Mouse (Mus musculus) stomach, postnatal 0 days (tissue): ENCODE measurements around the gene Cacna2d3. TPM values are rescaled to one million over a fixed set of nuclear protein-coding genes. Genes with fewer than 3 reads are reported as not detected.

Source experiments
- ATAC-seq: fragments of 200-750 bp; cut with Nextera tagmentation; 2 replicates; pipeline ENCODE4 v1.8.0; 2017; ENCODE audit not compliant: low FRiP score, low TSS enrichment
- DNase-seq: peaks from one replicate; pipeline ENCODE4 v3.0.0-alpha.2; 2016; ENCODE audit warnings: low spot score
- H3K27ac ChIP-seq: fragments of 300-500 bp; sonication (generic); replicated peaks from 2 replicates; pipeline ENCODE4 v1.5.1; 2014; ENCODE audit warnings: mild to moderate bottlenecking, control low read depth
- H3K27me3 ChIP-seq: fragments of 300-500 bp; sonication (generic); 2 replicates; pipeline ENCODE4 v1.6.1; 2014; ENCODE audit warnings: low read length; ENCODE audit not compliant: control insufficient read depth, insufficient read depth
- H3K36me3 ChIP-seq: fragments of 300-500 bp; sonication (generic); 2 replicates; pipeline ENCODE4 v1.6.1; 2014; ENCODE audit warnings: low read length, mixed read lengths; ENCODE audit not compliant: control insufficient read depth, insufficient read depth
- H3K4me1 ChIP-seq: fragments of 300-500 bp; sonication (generic); replicated peaks from 2 replicates; pipeline ENCODE4 v1.6.1; 2014; ENCODE audit warnings: antibody characterized with exemption; ENCODE audit not compliant: control insufficient read depth, insufficient read depth
- H3K4me2 ChIP-seq: fragments of 300-500 bp; sonication (generic); replicated peaks from 2 replicates; pipeline ENCODE4 v1.6.1; 2014; ENCODE audit warnings: low read depth, mild to moderate bottlenecking, control low read depth, moderate library complexity
- H3K4me3 ChIP-seq: fragments of 300-500 bp; sonication (generic); 2 replicates; pipeline ENCODE4 v1.5.1; 2014; ENCODE audit warnings: low read depth, low read length, control low read depth
- H3K9ac ChIP-seq: fragments of 300-500 bp; sonication (generic); 2 replicates; pipeline ENCODE4 v1.6.1; 2014; ENCODE audit warnings: mild to moderate bottlenecking, low read length, control low read depth, mixed read lengths
- H3K9me3 ChIP-seq: fragments of 300-500 bp; sonication (generic); 2 replicates; pipeline ENCODE4 v1.6.1; 2016; ENCODE audit warnings: low read length; ENCODE audit not compliant: control insufficient read depth
- CTCF ChIP-seq: IDR thresholded peaks from 2 replicates; pipeline ENCODE4 v1.5.1; 2016; ENCODE audit warnings: antibody characterized with exemption, low read depth, mild to moderate bottlenecking, moderate library complexity
- EP300 ChIP-seq: optimal IDR thresholded peaks from 2 replicates; pipeline ENCODE3; 2016; ENCODE audit warnings: antibody characterized with exemption
- WGBS: fragments of 180-500 bp; shearing (Covaris S2); extraction: QIAGEN DNeasy Blood & Tissue Kit; methylation state at CpG from one replicate; pipeline ENCODE4 v1.1.7; 2014; 5-methylcytosine and 5-hydroxymethylcytosine counted together
- polyA plus RNA-seq: library from polyadenylated mRNA; unstranded; fragments of >200 nt; fragmentation: Nextera tagmentation; extraction: Ambion mirVana; gene quantifications from 2 replicates; pipeline ENCODE4 v1.2.1, GENCODE M21; 2015

Gene Cacna2d3
- polyA plus RNA-seq, 1 experiment from 2014 or later: 0.98 TPM

DNA sequence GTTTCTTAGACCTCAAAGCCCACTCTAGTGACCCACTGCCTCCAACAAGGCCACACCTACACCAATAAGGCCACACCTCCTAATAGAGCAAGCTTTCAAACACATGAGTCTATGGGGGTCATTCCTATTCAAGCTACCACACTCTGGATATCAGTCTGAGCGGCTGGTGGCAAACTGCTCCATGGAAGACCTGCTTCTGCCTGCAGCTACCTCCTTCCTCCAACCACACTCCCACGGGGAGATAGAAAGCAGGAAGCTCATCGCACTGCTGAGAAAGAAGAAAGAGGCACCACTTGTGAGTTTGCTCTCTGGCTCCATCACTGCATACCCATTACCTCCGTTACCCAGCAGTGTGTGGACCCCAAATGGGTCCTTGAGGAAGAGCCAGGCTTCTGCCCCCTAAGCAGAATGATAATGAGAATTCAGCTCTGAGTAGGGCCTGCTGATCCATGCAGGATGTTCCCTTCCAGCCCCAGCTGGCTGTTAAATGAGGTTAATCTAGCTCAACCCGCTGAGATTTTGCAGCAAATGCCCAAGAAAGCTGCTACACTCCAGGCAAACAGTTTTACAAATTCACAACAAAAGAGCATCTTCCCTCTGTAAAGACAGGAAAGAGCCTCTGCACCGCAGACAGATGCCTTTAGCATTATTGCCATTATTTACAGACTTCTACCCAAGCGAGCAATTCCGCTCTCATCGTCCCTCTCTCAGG lies 397.8 kb downstream of the Cacna2d3 start:
- no peaks in the 10 kb centered on the region for H3K4me1 ChIP-seq
- DNase-seq (no peak), ATAC-seq (no peak)
- WGBS: 83% methylated on average over 9 of the region's 9 CpGs
- no peak overlapping the region for H3K27ac ChIP-seq
- H3K27me3 ChIP-seq: no peaks in the 10 kb centered on the region
- no peak overlapping the region for H3K4me2 ChIP-seq
- TF ChIP-seq EP300: no peak
- TF ChIP-seq CTCF: no peak
- no peak overlapping the region for H3K4me3 ChIP-seq
- no peaks in the 10 kb centered on the region for H3K9me3 ChIP-seq
- H3K9ac ChIP-seq: no peak overlapping the region
- no peaks in the 10 kb centered on the region for H3K36me3 ChIP-seq

DNA sequence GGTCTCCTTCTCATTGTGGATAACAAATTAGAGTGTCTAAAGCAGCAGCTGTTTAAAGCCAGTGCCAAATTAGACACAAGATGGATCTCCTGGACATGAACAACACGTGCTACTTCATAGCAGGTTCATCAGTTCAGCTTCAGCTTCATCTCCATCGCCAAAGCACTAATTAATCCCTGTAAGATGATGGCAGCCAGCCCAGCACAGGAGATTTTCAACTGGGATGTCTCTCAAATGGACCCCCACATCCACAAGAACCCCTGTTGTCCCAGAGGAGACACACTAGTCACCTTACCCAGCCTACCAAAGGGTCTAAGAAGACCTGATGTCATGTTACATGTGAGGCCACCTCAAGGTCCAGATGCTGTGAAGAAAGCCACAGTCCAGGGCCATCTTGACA lies 408.2 kb downstream of the Cacna2d3 start:
- no peaks in the 10 kb centered on the region for H3K36me3 ChIP-seq
- H3K4me2 ChIP-seq: no peak overlapping the region
- no peaks in the 10 kb centered on the region for H3K4me1 ChIP-seq
- no peak overlapping the region for H3K27ac ChIP-seq
- 44% methylated on average over 2 of the region's 2 CpGs for WGBS
- no peak for DNase-seq
- no peaks in the 10 kb centered on the region for H3K9me3 ChIP-seq
- H3K27me3 ChIP-seq: no peaks in the 10 kb centered on the region
- no peak for ATAC-seq
- no peak for TF ChIP-seq CTCF
- no peak for TF ChIP-seq EP300
- H3K9ac ChIP-seq: no peak overlapping the region
- H3K4me3 ChIP-seq: no peak overlapping the region

DNA sequence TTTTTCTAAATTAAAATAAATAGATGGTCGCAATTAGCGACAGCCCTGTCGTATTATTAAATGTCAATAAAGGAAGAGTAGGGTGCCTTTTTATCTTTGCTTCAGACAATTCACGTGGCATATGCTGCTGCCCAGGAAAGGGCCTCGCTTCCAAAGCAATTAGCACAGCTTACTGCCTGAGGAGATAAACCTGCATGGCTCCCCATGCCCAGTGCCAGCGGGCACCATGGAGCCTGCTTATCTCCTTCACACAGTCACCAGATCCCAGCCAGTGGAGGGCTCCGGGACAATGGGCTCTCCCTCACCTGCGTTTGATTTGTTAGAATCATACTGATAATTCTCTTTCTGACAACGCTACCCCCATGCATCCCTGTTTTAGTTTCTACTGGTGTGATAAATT lies 416.0 kb downstream of the Cacna2d3 start:
- ATAC-seq (no peak), DNase-seq (no peak)
- H3K27ac ChIP-seq: no peak overlapping the region
- H3K4me3 ChIP-seq: no peak overlapping the region
- H3K27me3 ChIP-seq: no peaks in the 10 kb centered on the region
- H3K4me2 ChIP-seq: no peak overlapping the region
- TF ChIP-seq EP300 (no peak), CTCF (no peak)
- no peaks in the 10 kb centered on the region for H3K36me3 ChIP-seq
- H3K4me1 ChIP-seq: no peaks in the 10 kb centered on the region
- no peak overlapping the region for H3K9ac ChIP-seq
- H3K9me3 ChIP-seq: no peaks in the 10 kb centered on the region
- 77% methylated on average over 9 of the region's 9 CpGs for WGBS

DNA sequence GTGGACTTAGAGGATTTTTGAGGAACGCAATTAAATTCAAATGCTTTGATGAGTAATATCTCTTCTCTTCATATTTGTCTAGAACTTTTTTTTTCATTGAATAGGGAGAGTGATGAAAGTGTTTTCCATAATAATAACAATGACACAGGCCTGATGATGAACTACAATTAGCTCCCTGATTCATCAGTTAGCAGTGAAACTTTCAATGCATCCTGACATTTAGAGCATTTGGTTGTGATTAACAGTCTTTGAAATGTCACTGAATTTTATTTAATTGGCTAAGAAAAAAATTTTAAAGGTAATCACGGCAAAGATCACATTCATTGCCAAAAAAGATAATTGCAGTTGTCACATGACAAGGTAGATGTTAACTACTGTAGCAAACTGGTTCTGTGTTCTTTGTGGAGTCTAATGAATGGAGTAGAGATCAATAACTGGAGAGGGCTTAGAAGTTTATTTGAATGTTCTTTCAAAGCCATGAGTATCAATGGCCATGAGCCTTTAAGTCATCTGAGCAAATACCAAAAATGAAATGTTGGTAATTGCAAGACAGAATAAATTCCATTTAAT lies 425.4 kb downstream of the Cacna2d3 start:
- no peaks in the 10 kb centered on the region for H3K9me3 ChIP-seq
- WGBS: 65% methylated on average over 2 of the region's 2 CpGs
- no peak overlapping the region for H3K4me3 ChIP-seq
- ATAC-seq (no peak), DNase-seq (no peak)
- H3K36me3 ChIP-seq: no peaks in the 10 kb centered on the region
- H3K9ac ChIP-seq: no peak overlapping the region
- no peak overlapping the region for H3K27ac ChIP-seq
- no peaks in the 10 kb centered on the region for H3K4me1 ChIP-seq
- no peak overlapping the region for H3K4me2 ChIP-seq
- TF ChIP-seq CTCF: no peak
- TF ChIP-seq EP300: no peak
- H3K27me3 ChIP-seq: no peaks in the 10 kb centered on the region

DNA sequence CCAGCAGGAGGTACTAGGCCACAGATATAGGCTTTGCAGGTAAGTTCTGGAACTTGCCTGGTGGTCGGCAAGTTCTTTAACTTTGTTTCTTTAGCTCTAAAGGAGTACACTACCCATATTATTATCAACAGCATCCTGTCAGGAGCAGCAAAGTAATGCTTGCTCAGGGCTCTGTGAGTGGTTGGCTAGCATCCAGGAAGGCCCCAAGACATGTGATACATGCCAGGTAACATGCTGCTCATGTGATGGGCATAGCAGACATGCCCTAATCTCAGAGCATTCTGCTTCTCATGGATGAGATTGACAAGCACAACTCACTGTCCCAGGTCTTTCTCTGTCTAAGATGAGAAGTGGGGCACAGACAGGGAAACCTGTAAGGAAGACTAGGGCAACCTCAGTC lies 442.8 kb downstream of the Cacna2d3 start:
- no peak for TF ChIP-seq EP300
- no peak for TF ChIP-seq CTCF
- Histone ChIP-seq H3K4me3 (no peak overlapping the region), H3K9me3 (no peaks in the 10 kb centered on the region), H3K9ac (no peak overlapping the region), H3K4me2 (no peak overlapping the region), H3K27ac (no peak overlapping the region), H3K36me3 (no peaks in the 10 kb centered on the region), H3K4me1 (no peaks in the 10 kb centered on the region), H3K27me3 (no peaks in the 10 kb centered on the region)
- ATAC-seq: no peak
- 80% methylated on average over 1 of the region's 1 CpGs for WGBS
- DNase-seq: no peak

DNA sequence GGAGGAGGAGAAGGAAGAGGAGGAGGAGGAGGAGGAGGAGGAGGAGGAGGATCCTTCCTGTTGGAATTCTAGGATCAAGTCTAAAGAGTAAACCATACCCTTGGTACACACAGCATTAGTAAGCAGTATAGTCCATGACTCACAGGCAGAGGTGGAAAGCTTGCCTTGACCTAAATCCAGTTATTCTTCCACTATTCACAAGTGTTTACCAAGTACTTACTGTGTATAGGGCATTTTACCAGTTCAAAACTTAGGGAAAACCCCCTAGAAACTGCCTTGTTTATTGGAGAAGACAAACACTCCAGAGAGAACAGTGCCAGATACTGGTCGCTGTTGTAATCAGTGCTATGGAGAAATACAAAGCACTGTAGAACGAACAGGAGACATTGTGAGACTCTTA lies 443.3 kb downstream of the Cacna2d3 start:
- TF ChIP-seq CTCF (no peak), EP300 (no peak)
- DNase-seq (no peak), ATAC-seq (no peak)
- no peaks in the 10 kb centered on the region for H3K36me3 ChIP-seq
- H3K27ac ChIP-seq: no peak overlapping the region
- H3K27me3 ChIP-seq: no peaks in the 10 kb centered on the region
- WGBS: 49% methylated on average over 2 of the region's 2 CpGs
- no peak overlapping the region for H3K4me2 ChIP-seq
- H3K9me3 ChIP-seq: no peaks in the 10 kb centered on the region
- no peak overlapping the region for H3K4me3 ChIP-seq
- no peaks in the 10 kb centered on the region for H3K4me1 ChIP-seq
- H3K9ac ChIP-seq: no peak overlapping the region
